ENCODE assay signal across 19 mouse cellular contexts in genomic region chr10:80822528-80822927, GRCm38 (mm10). TPM values are rescaled to one million over a fixed set of nuclear protein-coding genes. Genes with fewer than 3 reads are reported as not detected.
"Had no signal": no experiment of that assay in that cellular context is flagged by ENCODE, and none has a peak within 500 bp of the region (broad histone marks: within the 10 kb centered on the region; RNA-seq: fewer than 3 reads in every experiment).

No protein-coding gene starts in this region.

- H3K27me3 ChIP-seq: intestine, embryonic 15.5 days; limb, embryonic 12.5 days; limb, embryonic 15.5 days; midbrain, embryonic 13.5 days; neural tube, embryonic 13.5 days; stomach, embryonic 15.5 days had no signal

- H3K9me3 ChIP-seq: intestine, embryonic 15.5 days; limb, embryonic 12.5 days; limb, embryonic 15.5 days; midbrain, embryonic 10.5 days; midbrain, embryonic 13.5 days; neural tube, embryonic 13.5 days; stomach, embryonic 15.5 days had no signal

- DNase-seq: kidney, adult 18-20 months; left cerebral cortex, postnatal 4 days; lung, adult 2 months; right cerebral cortex, postnatal 25 days; spleen, adult 18-20 months had no signal

- H3K4me3 ChIP-seq: intestine, embryonic 15.5 days; limb, embryonic 12.5 days; limb, embryonic 15.5 days; midbrain, embryonic 10.5 days; midbrain, embryonic 13.5 days; myocyte; neural tube, embryonic 13.5 days; stomach, embryonic 15.5 days had no signal

- ATAC-seq: intestine, embryonic 15.5 days; midbrain, embryonic 13.5 days; midbrain, embryonic 16.5 days had no signal

- H3K36me3 ChIP-seq: intestine, embryonic 15.5 days; limb, embryonic 12.5 days; limb, embryonic 15.5 days; midbrain, embryonic 10.5 days; midbrain, embryonic 13.5 days; neural tube, embryonic 13.5 days; stomach, embryonic 15.5 days had no signal

- H3K4me2 ChIP-seq: intestine, embryonic 15.5 days; limb, embryonic 12.5 days; limb, embryonic 15.5 days; midbrain, embryonic 13.5 days; neural tube, embryonic 13.5 days; stomach, embryonic 15.5 days had no signal

- H3K27ac ChIP-seq: intestine, embryonic 15.5 days; limb, embryonic 12.5 days; limb, embryonic 15.5 days; midbrain, embryonic 10.5 days; midbrain, embryonic 13.5 days; neural tube, embryonic 13.5 days; stomach, embryonic 15.5 days had no signal

- H3K9ac ChIP-seq: intestine, embryonic 15.5 days; limb, embryonic 12.5 days; limb, embryonic 15.5 days; midbrain, embryonic 13.5 days; neural tube, embryonic 13.5 days; stomach, embryonic 15.5 days had no signal

RNA-seq across cellular contexts. Expression of gene Jsrp1, which starts 9.2 kb away (rescaled TPM):
- total RNA-seq: megakaryocyte progenitor cell, adult 5-6 weeks; monocyte, adult 5-6 weeks; neutrophil, adult 5-6 weeks had no signal
- polyA plus RNA-seq: large intestine, adult 2 months had no signal

RNA-seq across cellular contexts. Expression of gene Amh, which starts 17.5 kb away (rescaled TPM):
- total RNA-seq: megakaryocyte progenitor cell, adult 5-6 weeks; monocyte, adult 5-6 weeks had no signal
- polyA plus RNA-seq: intestine, embryonic 15.5 days; limb, embryonic 12.5 days; limb, embryonic 15.5 days; lung, embryonic 16.5 days; midbrain, embryonic 10.5 days; midbrain, embryonic 13.5 days; midbrain, embryonic 16.5 days; stomach, embryonic 15.5 days had no signal

RNA-seq across cellular contexts. Expression of gene Lingo3, which starts 21.3 kb away (rescaled TPM):
- total RNA-seq: megakaryocyte progenitor cell, adult 5-6 weeks; monocyte, adult 5-6 weeks; neutrophil, adult 5-6 weeks had no signal
